Mouse (Mus musculus): ENCODE data around the gene Cst9. TPM values are rescaled to one million over a fixed set of nuclear protein-coding genes. Genes with fewer than 3 reads are reported as not detected.

Gene Cst9
- not detected for polyA plus RNA-seq (2015; fragmentation: Illumina TruSeq; extraction: RNeasy Lipid Tissue Mini Kit (QIAGEN cat#74804); ENCODE audit: low read depth, low replicate concordance)

GRCm38 (mm10) chr2:148834912-148835311 lies at the start of gene Cst9:
Gene Cst9, plus strand, starts transcription at chr2:148835147.

GRCm38 (mm10) chr2:148789142-148789541 lies 45.8 kb upstream of the Cst9 start, which contains the start of gene Cst12:
Gene Cst12, plus strand, starts transcription at chr2:148789361.

DNA sequence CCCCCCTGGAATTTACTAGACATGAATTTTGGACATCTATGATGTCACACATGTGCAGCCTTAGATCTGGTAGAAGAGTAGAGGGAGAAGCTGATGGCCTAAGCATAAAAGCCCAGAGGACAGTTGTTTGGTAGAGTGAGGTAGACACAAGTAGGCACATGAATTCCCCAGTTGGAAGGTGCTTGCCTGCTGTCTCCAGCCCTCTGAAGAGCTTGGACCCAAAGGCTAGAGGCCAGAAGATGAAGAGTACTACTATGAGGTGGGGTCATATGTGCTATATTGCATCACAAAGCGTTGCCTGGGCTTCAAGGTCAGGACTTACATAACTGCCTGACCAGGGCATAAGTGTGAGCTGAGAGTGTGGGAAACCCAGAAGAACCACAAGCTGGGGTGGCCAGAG lies 36.5 kb upstream of the Cst9 start, which contains the start of gene Cst8:
Gene Cst8, plus strand, starts transcription at position 301 of the 400 bp plus-strand sequence.

DNA sequence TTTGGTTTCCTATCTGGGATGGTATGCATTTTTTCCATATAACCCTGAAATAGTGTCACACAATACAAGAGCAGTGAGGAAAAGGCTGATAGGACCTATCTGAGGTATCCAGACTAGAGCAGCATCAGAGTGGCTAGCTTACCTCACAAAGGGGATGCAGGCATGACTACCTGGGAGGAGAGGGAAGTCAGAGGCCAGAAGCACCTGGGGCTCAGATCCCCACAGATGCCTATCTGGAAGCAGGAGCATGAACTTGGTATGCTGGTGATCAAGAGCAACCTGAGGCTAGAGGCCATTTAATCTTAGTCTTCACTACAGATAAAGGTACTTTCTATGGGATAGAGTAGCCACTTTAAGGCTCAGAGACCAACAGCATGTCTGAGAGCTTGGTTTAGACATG lies 15.0 kb upstream of the Cst9 start, which contains the start of gene Cst13:
Gene Cst13, plus strand, starts transcription at position 173 of the 400 bp plus-strand sequence.

GRCm38 (mm10) chr2:148864966-148865365 lies 30.0 kb downstream of the Cst9 start, which contains the start of gene 9230104L09Rik:
Gene 9230104L09Rik, minus strand, starts transcription at chr2:148865038.

DNA sequence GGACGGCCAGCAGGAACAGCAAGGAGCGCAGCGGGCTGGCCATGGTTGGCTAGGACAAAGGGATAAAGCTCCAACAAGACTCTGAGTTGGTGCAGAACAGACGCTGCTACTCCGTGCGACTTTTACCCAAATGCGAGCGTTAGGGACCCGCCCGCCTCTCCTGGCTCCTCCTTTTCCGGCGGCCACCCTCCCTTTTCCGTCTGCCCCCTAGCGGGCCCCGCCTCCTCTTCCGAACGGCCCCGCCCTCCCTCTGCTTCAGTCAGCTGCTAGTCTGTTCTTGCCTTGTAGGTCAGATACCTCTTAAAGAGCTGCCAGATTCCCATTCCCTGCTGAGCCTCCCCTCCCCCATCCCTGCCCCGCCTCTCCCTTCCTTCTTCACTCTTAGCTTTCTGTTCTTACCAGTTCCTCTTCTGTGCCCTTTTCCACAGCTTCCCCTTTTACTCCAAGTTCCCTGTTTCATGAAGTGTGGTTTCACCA lies 40.4 kb downstream of the Cst9 start, which contains the start of gene Cst3:
Gene Cst3, minus strand, starts transcription at position 358 of the 477 bp plus-strand sequence.

Other genes starting within 250 kb of the Cst9 start
- 18.9 TPM for gene Nxt1, start 162.5 kb upstream of the Cst9 start, polyA plus RNA-seq (2015; fragmentation: Illumina TruSeq; extraction: RNeasy Lipid Tissue Mini Kit (QIAGEN cat#74804); ENCODE audit: low read depth, low replicate concordance)
- 28.2 TPM for gene Gzf1, start 154.1 kb upstream of the Cst9 start, polyA plus RNA-seq (2015; fragmentation: Illumina TruSeq; extraction: RNeasy Lipid Tissue Mini Kit (QIAGEN cat#74804); ENCODE audit: low read depth, low replicate concordance)
- gene Napb, start 102.7 kb upstream of the Cst9 start, polyA plus RNA-seq (2015; fragmentation: Illumina TruSeq; extraction: RNeasy Lipid Tissue Mini Kit (QIAGEN cat#74804); ENCODE audit: low read depth, low replicate concordance) = 321 TPM
- gene Cstl1, start 84.8 kb upstream of the Cst9 start, polyA plus RNA-seq (2015; fragmentation: Illumina TruSeq; extraction: RNeasy Lipid Tissue Mini Kit (QIAGEN cat#74804); ENCODE audit: low read depth, low replicate concordance) = not detected
- gene Cst11, start 63.6 kb upstream of the Cst9 start, polyA plus RNA-seq (2015; fragmentation: Illumina TruSeq; extraction: RNeasy Lipid Tissue Mini Kit (QIAGEN cat#74804); ENCODE audit: low read depth, low replicate concordance) = not detected
- not detected for gene 8030411F24Rik, start 53.1 kb upstream of the Cst9 start, polyA plus RNA-seq (2015; fragmentation: Illumina TruSeq; extraction: RNeasy Lipid Tissue Mini Kit (QIAGEN cat#74804); ENCODE audit: low read depth, low replicate concordance)
- gene Cst12, start 45.8 kb upstream of the Cst9 start, polyA plus RNA-seq (2015; fragmentation: Illumina TruSeq; extraction: RNeasy Lipid Tissue Mini Kit (QIAGEN cat#74804); ENCODE audit: low read depth, low replicate concordance) = not detected
- gene Cst8, start 36.4 kb upstream of the Cst9 start, polyA plus RNA-seq (2015; fragmentation: Illumina TruSeq; extraction: RNeasy Lipid Tissue Mini Kit (QIAGEN cat#74804); ENCODE audit: low read depth, low replicate concordance) = not detected
- not detected for gene Cst13, start 15.1 kb upstream of the Cst9 start, polyA plus RNA-seq (2015; fragmentation: Illumina TruSeq; extraction: RNeasy Lipid Tissue Mini Kit (QIAGEN cat#74804); ENCODE audit: low read depth, low replicate concordance)
- not detected for gene 9230104L09Rik, start 29.9 kb downstream of the Cst9 start, polyA plus RNA-seq (2015; fragmentation: Illumina TruSeq; extraction: RNeasy Lipid Tissue Mini Kit (QIAGEN cat#74804); ENCODE audit: low read depth, low replicate concordance)
- 3,491 TPM for gene Cst3, start 40.5 kb downstream of the Cst9 start, polyA plus RNA-seq (2015; fragmentation: Illumina TruSeq; extraction: RNeasy Lipid Tissue Mini Kit (QIAGEN cat#74804); ENCODE audit: low read depth, low replicate concordance)
- gene Gm1330, start 168.1 kb downstream of the Cst9 start, polyA plus RNA-seq (2015; fragmentation: Illumina TruSeq; extraction: RNeasy Lipid Tissue Mini Kit (QIAGEN cat#74804); ENCODE audit: low read depth, low replicate concordance) = not detected
- gene Gm10750, start 182.1 kb downstream of the Cst9 start, polyA plus RNA-seq (2015; fragmentation: Illumina TruSeq; extraction: RNeasy Lipid Tissue Mini Kit (QIAGEN cat#74804); ENCODE audit: low read depth, low replicate concordance) = not detected

Data from brain, adult 10 weeks (tissue).